Mouse (Mus musculus): ENCODE measurements at regions not wholly inside any gene's neighbourhood (a gene's known extent, or its start where the extent isn't known, plus 50 kb on each side); places are given as distances from the start of the nearest gene placed in this dataset.

DNA sequence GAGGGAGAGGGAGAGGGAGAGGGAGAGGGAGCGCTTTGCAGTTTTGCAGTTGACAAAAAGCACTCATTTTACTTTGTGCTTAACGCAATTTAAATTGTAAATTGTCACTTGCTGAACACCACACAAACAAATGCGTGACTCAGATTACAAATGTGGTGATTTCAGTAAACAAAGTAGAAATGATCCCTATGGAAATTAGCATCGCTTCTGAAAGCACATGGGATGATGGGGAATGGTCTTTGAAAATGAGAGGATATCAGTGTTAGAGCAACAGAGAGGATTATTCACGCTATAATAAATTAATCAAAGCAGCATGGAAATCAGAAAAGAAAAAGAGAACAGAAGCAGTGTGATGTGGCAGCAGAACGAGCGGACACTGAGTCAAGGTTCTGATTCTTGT lies 78.4 kb upstream of the Adra1b start:
- TF ChIP-seq CTCF (IDR thresholded peaks at IDR 0.05) (no peak), EP300 (IDR thresholded peaks at IDR 0.05) (no peak)

Measured in lung, postnatal 0 days (tissue).